Mouse (Mus musculus): Measurements from ENCODE around the gene Mpdu1. TPM values are rescaled to one million over a fixed set of nuclear protein-coding genes. Genes with fewer than 3 reads are reported as not detected.

Gene Mpdu1
- 65.7 and 71.0 TPM in 2 replicates for polyA plus RNA-seq (2011; ENCODE audit: insufficient read depth, insufficient read length, low read depth, missing spikeins)

DNA sequence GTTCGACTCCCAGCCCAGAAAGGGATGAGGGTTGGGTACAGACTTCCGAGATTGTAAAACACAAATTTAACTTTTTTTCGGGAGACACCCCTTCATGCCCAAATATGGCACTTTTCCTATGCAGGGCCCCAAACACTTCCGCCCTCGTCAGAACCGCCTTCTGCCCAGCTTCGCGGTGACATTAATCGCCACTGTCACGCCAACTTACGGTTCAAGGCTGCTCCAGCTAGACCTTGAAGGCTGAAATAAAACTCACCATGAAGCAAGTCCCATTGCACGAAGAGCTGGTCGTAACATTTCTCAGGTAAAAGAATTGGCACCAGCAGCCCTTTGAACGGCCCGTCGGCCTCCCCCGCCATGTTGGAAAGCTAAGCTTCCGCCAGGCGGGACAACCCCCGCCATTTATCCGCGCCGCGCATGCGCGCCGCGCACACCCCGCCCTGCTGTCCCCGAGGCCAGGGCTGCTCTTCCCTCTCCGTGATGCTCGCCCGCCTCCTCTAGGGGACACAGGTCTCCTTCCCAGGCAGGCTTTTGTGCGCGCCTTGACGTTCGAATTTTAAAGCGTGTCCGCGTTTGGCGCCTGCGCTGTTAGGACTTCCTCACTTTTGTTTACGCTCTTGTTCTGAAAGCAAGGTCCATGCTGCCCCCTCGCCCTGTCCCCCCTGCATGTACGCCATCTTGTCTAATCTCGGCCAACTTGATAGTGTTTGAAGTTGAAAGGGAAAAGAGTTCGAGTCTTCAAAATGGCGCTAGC lies at the start of gene Mpdu1:
Mpdu1 (minus strand) TSS at position 430 of the 754 bp plus-strand sequence.
- Histone ChIP-seq H3K4me1 (ENCODE audit: control insufficient read depth, insufficient read depth, low read length) (no peaks in the 10 kb centered on the region), H3K36me3 (ENCODE audit: control insufficient read depth, insufficient read depth, low read length, poor library complexity, severe bottlenecking) (peaks cover 8% of the 10 kb centered on the region), H3K9me3 (replicated peaks; ENCODE audit: control insufficient read depth, insufficient read depth, low read length, poor library complexity, severe bottlenecking) (no peaks in the 10 kb centered on the region; the same call in 1 of the 2 replicates), H3K9ac (ENCODE audit: low read depth, poor library complexity, severe bottlenecking) (peak within 1 kb of the TSS; percentile 75), H3K27me3 (ENCODE audit: control insufficient read depth, insufficient read depth, low read length, poor library complexity, severe bottlenecking) (no peaks in the 10 kb centered on the region), H3K4me3 (ENCODE audit: low read depth, low read length) (peak within 1 kb of the TSS; percentile 94), H3K27ac (ENCODE audit: insufficient read depth, low read length) (peak within 1 kb of the TSS; percentile 95)
- TF ChIP-seq POLR2A (IDR thresholded peaks at IDR 0.05; ENCODE audit: insufficient read depth, low read length), result peak; percentile 57
- TF ChIP-seq EP300 (IDR thresholded peaks at IDR 0.05; ENCODE audit: insufficient read depth, low read depth, low read length), result 0 out of 2 replicates have a peak, but pooled peaks have one; percentile 53
- TF ChIP-seq CTCF (IDR thresholded peaks at IDR 0.05; ENCODE audit: low read depth, low read length), result peak; percentile 6

DNA sequence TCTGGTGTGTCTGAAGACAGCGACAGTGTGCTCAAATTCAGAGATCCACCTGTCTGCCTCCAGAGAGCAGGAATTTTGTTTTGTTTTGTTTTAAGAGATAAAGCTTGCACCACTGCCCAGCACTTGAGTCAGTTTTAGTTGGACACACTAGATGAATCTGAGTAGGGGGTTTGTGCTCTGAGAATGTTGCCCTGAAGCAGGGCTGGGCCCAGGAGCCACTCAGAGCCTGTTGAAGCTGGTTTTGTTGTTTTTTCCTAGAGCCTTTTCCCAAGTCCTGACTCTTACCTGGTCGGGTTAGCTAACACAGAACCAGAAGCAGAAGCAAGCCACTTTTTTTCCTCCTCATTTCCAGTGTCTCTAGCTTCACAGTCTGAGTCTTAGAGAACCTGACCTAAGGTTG lies 48.6 kb upstream of the Mpdu1 start:
- H3K36me3 ChIP-seq (ENCODE audit: control insufficient read depth, insufficient read depth, low read length, poor library complexity, severe bottlenecking), result no peaks in the 10 kb centered on the region
- peak overlapping the region; percentile 45 for H3K9ac ChIP-seq (ENCODE audit: low read depth, poor library complexity, severe bottlenecking)
- TF ChIP-seq EP300 (IDR thresholded peaks at IDR 0.05; ENCODE audit: insufficient read depth, low read depth, low read length) (peak; percentile 54; the same call in 1 of the 2 replicates), CTCF (IDR thresholded peaks at IDR 0.05; ENCODE audit: low read depth, low read length) (no peak)
- H3K27ac ChIP-seq (ENCODE audit: insufficient read depth, low read length), result peak overlapping the region; percentile 99
- no peaks in the 10 kb centered on the region for H3K9me3 ChIP-seq (replicated peaks; ENCODE audit: control insufficient read depth, insufficient read depth, low read length, poor library complexity, severe bottlenecking)
- no peak overlapping the region for H3K4me3 ChIP-seq (ENCODE audit: low read depth, low read length)
- H3K4me1 ChIP-seq (ENCODE audit: control insufficient read depth, insufficient read depth, low read length), result peaks cover 15% of the 10 kb centered on the region
- H3K27me3 ChIP-seq (ENCODE audit: control insufficient read depth, insufficient read depth, low read length, poor library complexity, severe bottlenecking), result no peaks in the 10 kb centered on the region

DNA sequence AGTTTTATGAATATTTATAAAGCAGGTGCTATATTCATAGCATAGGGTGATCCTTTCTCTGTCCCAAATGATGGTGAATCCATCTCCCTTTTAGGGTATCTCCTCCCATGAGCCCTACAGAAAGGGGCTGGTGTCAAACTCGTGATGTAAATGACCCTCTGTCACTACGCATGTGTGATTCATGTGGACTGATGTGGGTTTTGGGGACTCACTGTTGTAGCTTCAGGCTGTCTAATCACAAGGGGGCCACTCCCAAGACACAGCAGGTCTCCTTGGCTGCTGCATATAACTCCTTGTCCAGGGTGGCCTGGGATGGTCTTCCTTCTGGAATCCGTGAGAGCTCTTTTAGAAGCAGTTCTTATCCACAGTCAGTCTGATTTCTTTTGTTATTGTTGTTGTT lies 48.0 kb upstream of the Mpdu1 start:
- Histone ChIP-seq H3K27me3 (ENCODE audit: control insufficient read depth, insufficient read depth, low read length, poor library complexity, severe bottlenecking) (no peaks in the 10 kb centered on the region), H3K4me3 (ENCODE audit: low read depth, low read length) (no peak overlapping the region), H3K9me3 (replicated peaks; ENCODE audit: control insufficient read depth, insufficient read depth, low read length, poor library complexity, severe bottlenecking) (no peaks in the 10 kb centered on the region), H3K36me3 (ENCODE audit: control insufficient read depth, insufficient read depth, low read length, poor library complexity, severe bottlenecking) (no peaks in the 10 kb centered on the region), H3K9ac (ENCODE audit: low read depth, poor library complexity, severe bottlenecking) (peak overlapping the region; percentile 45), H3K4me1 (ENCODE audit: control insufficient read depth, insufficient read depth, low read length) (peaks cover 15% of the 10 kb centered on the region), H3K27ac (ENCODE audit: insufficient read depth, low read length) (peak overlapping the region; percentile 99)
- TF ChIP-seq POLR2A (IDR thresholded peaks at IDR 0.05; ENCODE audit: insufficient read depth, low read length) (no peak), CTCF (IDR thresholded peaks at IDR 0.05; ENCODE audit: low read depth, low read length) (no peak), EP300 (IDR thresholded peaks at IDR 0.05; ENCODE audit: insufficient read depth, low read depth, low read length) (peak; percentile 60; the same call in 1 of the 2 replicates)

DNA sequence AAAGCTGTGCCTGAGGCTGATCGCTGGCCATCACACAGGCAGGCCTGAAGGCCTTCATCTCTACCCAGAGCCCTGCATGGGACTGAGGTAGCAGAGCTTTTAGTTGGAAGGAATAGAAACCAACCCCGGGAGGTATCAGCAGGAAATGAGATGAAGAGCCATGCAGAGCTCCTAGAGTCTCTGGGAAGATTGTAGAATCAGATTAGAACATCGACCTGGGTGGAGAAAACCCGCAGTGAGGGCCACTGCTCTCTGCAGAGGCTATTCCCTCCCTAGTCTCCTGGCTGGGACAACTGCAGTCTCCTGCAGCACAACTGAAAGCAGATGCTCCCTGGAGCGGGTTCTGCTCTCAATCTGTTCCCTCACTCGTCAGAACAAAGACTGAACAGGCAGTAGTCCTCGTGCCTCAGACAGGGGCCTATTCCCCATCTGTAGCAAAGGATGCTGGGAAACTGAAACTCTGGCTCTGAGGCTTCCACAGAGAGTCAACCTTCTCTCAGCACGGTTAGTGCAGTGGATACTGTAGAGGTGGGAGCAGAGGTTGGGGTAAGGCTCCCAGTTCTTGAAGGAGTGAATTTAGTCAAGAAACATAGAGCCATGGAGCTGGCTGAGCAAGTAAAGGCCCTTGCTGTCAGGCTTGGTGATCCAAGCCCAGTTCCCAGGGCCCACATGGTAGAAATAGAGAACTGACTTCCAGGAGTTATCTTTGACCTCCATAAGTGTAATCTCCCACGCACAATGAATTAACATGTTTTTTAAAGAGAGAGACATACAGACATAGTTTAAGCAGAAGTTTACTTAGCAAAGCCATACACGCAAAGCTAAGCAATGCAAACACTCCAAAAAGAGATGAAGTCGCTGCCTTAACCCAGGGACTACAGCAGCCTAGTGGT lies 47.4 kb upstream of the Mpdu1 start:
- no peaks in the 10 kb centered on the region for H3K27me3 ChIP-seq (ENCODE audit: control insufficient read depth, insufficient read depth, low read length, poor library complexity, severe bottlenecking)
- no peaks in the 10 kb centered on the region for H3K36me3 ChIP-seq (ENCODE audit: control insufficient read depth, insufficient read depth, low read length, poor library complexity, severe bottlenecking)
- no peaks in the 10 kb centered on the region for H3K9me3 ChIP-seq (replicated peaks; ENCODE audit: control insufficient read depth, insufficient read depth, low read length, poor library complexity, severe bottlenecking)
- H3K4me3 ChIP-seq (ENCODE audit: low read depth, low read length), result no peak overlapping the region
- peak overlapping the region; percentile 18 for H3K9ac ChIP-seq (ENCODE audit: low read depth, poor library complexity, severe bottlenecking)
- peak; percentile 65; the same call in 1 of the 2 replicates for TF ChIP-seq EP300 (IDR thresholded peaks at IDR 0.05; ENCODE audit: insufficient read depth, low read depth, low read length)
- TF ChIP-seq POLR2A (IDR thresholded peaks at IDR 0.05; ENCODE audit: insufficient read depth, low read length), result peak; percentile 5
- no peak for TF ChIP-seq CTCF (IDR thresholded peaks at IDR 0.05; ENCODE audit: low read depth, low read length)
- peak overlapping the region; percentile 99 for H3K27ac ChIP-seq (ENCODE audit: insufficient read depth, low read length)
- H3K4me1 ChIP-seq (ENCODE audit: control insufficient read depth, insufficient read depth, low read length), result peaks cover 16% of the 10 kb centered on the region

DNA sequence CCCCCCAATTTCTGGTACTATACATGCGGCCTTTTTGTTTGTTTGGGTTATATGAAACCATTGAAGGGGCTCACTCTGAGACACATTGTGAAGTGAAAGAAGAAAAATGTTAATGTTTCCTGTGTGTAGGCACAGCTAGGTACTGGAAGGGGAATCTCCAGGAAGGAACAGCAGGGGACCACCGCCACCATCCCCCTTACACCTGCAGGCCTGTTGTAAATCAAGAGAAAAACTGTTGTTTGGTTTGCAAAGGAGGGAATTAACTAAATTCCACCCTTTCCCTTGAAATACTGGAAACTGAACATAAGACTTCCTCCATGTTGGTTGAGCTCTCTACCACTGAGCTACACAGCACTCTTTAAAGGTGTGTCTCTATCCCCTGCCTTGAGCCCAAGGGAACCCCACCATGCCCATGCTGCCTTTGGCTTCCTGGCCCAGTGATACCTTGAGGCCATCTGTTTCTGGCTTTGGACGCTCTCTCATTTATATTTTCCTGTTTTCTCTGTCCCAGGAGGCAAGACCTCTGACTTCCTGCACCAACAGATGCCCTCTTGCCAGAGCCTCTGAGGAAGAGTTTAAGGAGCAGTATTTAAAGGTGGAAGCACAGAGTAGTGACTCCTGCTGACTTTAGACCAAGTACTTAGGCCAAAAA lies 46.3 kb upstream of the Mpdu1 start:
- no peak for TF ChIP-seq CTCF (IDR thresholded peaks at IDR 0.05; ENCODE audit: low read depth, low read length)
- no peak for TF ChIP-seq POLR2A (IDR thresholded peaks at IDR 0.05; ENCODE audit: insufficient read depth, low read length)
- TF ChIP-seq EP300 (IDR thresholded peaks at IDR 0.05; ENCODE audit: insufficient read depth, low read depth, low read length), result peak; percentile 96
- Histone ChIP-seq H3K9me3 (replicated peaks; ENCODE audit: control insufficient read depth, insufficient read depth, low read length, poor library complexity, severe bottlenecking) (no peaks in the 10 kb centered on the region), H3K27ac (ENCODE audit: insufficient read depth, low read length) (peak overlapping the region; percentile 99), H3K36me3 (ENCODE audit: control insufficient read depth, insufficient read depth, low read length, poor library complexity, severe bottlenecking) (no peaks in the 10 kb centered on the region), H3K9ac (ENCODE audit: low read depth, poor library complexity, severe bottlenecking) (peak overlapping the region; percentile 28), H3K27me3 (ENCODE audit: control insufficient read depth, insufficient read depth, low read length, poor library complexity, severe bottlenecking) (no peaks in the 10 kb centered on the region), H3K4me3 (ENCODE audit: low read depth, low read length) (no peak overlapping the region), H3K4me1 (ENCODE audit: control insufficient read depth, insufficient read depth, low read length) (peaks cover 17% of the 10 kb centered on the region)
